Mouse (Mus musculus) hindbrain, postnatal 0 days (tissue): ENCODE measurements around the gene Gm17482. TPM values are rescaled to one million over a fixed set of nuclear protein-coding genes. Genes with fewer than 3 reads are reported as not detected.
A peak's percentile ranks its signal among the peaks of the same experiment; 100 is the strongest.
"Not testable (repeated sequence)": the region's sequence is repeated elsewhere in the genome, so short reads cannot be mapped to it uniquely, and the experiment has no call there.

Source experiments
- ATAC-seq: fragments of 200-750 bp; cut with Nextera tagmentation; 2 replicates; pipeline ENCODE4 v1.8.0; 2017; ENCODE audit warnings: mild to moderate bottlenecking, moderate TSS enrichment, moderate library complexity
- DNase-seq: peaks from one replicate; pipeline ENCODE4 v3.0.0-alpha.2; 2015; ENCODE audit warnings: low spot score
- H3K27ac ChIP-seq: fragments of 300-500 bp; sonication (generic); 2 replicates; pipeline ENCODE4 v1.5.1; 2014; ENCODE audit warnings: mild to moderate bottlenecking
- H3K27me3 ChIP-seq: fragments of 300-500 bp; sonication (generic); 2 replicates; pipeline ENCODE4 v1.6.1; 2014; ENCODE audit warnings: low read length, mixed read lengths; ENCODE audit not compliant: insufficient read depth
- H3K36me3 ChIP-seq: fragments of 300-500 bp; sonication (generic); 2 replicates; pipeline ENCODE4 v1.6.1; 2014; ENCODE audit warnings: low read length, mixed read lengths; ENCODE audit not compliant: insufficient read depth
- H3K4me1 ChIP-seq: fragments of 300-500 bp; sonication (generic); 2 replicates; pipeline ENCODE4 v1.6.1; 2014; ENCODE audit warnings: antibody characterized with exemption, low read length, mixed read lengths; ENCODE audit not compliant: insufficient read depth
- H3K4me2 ChIP-seq: fragments of 300-500 bp; sonication (generic); 2 replicates; pipeline ENCODE4 v1.6.1; 2014; ENCODE audit warnings: low read depth, mild to moderate bottlenecking, low read length, moderate library complexity, mixed read lengths
- H3K4me3 ChIP-seq: fragments of 300-500 bp; sonication (generic); 2 replicates; pipeline ENCODE4 v1.5.1; 2014; ENCODE audit warnings: low read length
- H3K9ac ChIP-seq: fragments of 300-500 bp; sonication (generic); replicated peaks from 2 replicates; pipeline ENCODE4 v1.6.1; 2014; ENCODE audit warnings: mild to moderate bottlenecking, low read length, moderate library complexity, mixed read lengths
- H3K9me3 ChIP-seq: fragments of 300-500 bp; sonication (generic); 2 replicates; pipeline ENCODE4 v1.6.1; 2016; ENCODE audit warnings: low read length, mixed read lengths
- CTCF ChIP-seq: IDR thresholded peaks from 2 replicates; pipeline ENCODE4 v1.5.1; 2016; ENCODE audit warnings: antibody characterized with exemption, control low read depth, low read depth
- WGBS: fragments of 180-500 bp; shearing (Covaris S2); extraction: QIAGEN DNeasy Blood & Tissue Kit; methylation state at CpG from one replicate; pipeline ENCODE4 v1.1.7; 2014; 5-methylcytosine and 5-hydroxymethylcytosine counted together
- polyA plus RNA-seq: library from polyadenylated mRNA; unstranded; fragments of >200 nt; fragmentation: Nextera tagmentation; extraction: Ambion mirVana; gene quantifications from 2 replicates; pipeline ENCODE4 v1.2.1, GENCODE M21; 2015
- total RNA-seq: library from RNA; depleted of rRNA; stranded (reverse); fragments of >200 nt; gene quantifications from 2 replicates; pipeline ENCODE4 v1.2.3, GENCODE M21; 2014

Gm17482 gene
- total and polyA plus RNA-seq, 2 experiments from 2014 or later, result not detected

GRCm38 (mm10) chr6:115231836-115232235, 4.7 kb downstream of the Gm17482 start:
- ATAC-seq (no peak), DNase-seq (no peak)
- Histone ChIP-seq H3K36me3 (no peaks in the 10 kb centered on the region), H3K4me1 (no peaks in the 10 kb centered on the region), H3K27ac (no peak overlapping the region), H3K9ac (no peak overlapping the region), H3K9me3 (no peaks in the 10 kb centered on the region), H3K4me3 (no peak overlapping the region), H3K27me3 (no peaks in the 10 kb centered on the region), H3K4me2 (no peak overlapping the region)
- no peak for TF ChIP-seq CTCF
- 71% methylated on average over 4 of the region's 4 CpGs for WGBS

GRCm38 (mm10) chr6:115232562-115232961, 5.4 kb downstream of the Gm17482 start:
- Histone ChIP-seq H3K4me1 (no peaks in the 10 kb centered on the region), H3K36me3 (no peaks in the 10 kb centered on the region; the same call in 1 of the 2 replicates), H3K4me3 (no peak overlapping the region), H3K27me3 (no peaks in the 10 kb centered on the region), H3K4me2 (no peak overlapping the region), H3K9ac (no peak overlapping the region), H3K9me3 (no peaks in the 10 kb centered on the region), H3K27ac (no peak overlapping the region; the same call in 1 of the 2 replicates)
- WGBS, result 96% methylated on average over 1 of the region's 1 CpGs
- no peak for TF ChIP-seq CTCF
- DNase-seq (no peak), ATAC-seq (no peak)

- Histone ChIP-seq H3K27me3 (no peaks in the 10 kb centered on the region), H3K4me3 (no peak overlapping the region), H3K4me1 (peaks cover 8% of the 10 kb centered on the region; the same call in 1 of the 2 replicates), H3K9ac (no peak overlapping the region), H3K9me3 (no peaks in the 10 kb centered on the region), H3K36me3 (peaks cover 12% of the 10 kb centered on the region; the same call in 1 of the 2 replicates), H3K4me2 (no peak overlapping the region), H3K27ac (no peak overlapping the region)
- no peak for ATAC-seq
- 86% methylated on average over 9 of the region's 9 CpGs for WGBS
- TF ChIP-seq CTCF, result no peak
- no peak for DNase-seq
These were observed 11.2 kb downstream of the Gm17482 start for GRCm38 (mm10) chr6:115238031-115239027.

- Histone ChIP-seq H3K27ac (no peak overlapping the region), H3K27me3 (no peaks in the 10 kb centered on the region), H3K4me1 (peaks cover 8% of the 10 kb centered on the region; the same call in 1 of the 2 replicates), H3K9ac (no peak overlapping the region), H3K36me3 (peaks cover 15% of the 10 kb centered on the region; the same call in 1 of the 2 replicates), H3K9me3 (no peaks in the 10 kb centered on the region), H3K4me3 (no peak overlapping the region), H3K4me2 (no peak overlapping the region)
- ATAC-seq (no peak), DNase-seq (no peak)
- 64% methylated on average over 7 of the region's 7 CpGs for WGBS
- TF ChIP-seq CTCF, result no peak
These were observed 12.2 kb downstream of the Gm17482 start for GRCm38 (mm10) chr6:115239335-115239734.

GRCm38 (mm10) chr6:115240431-115240830, 13.3 kb downstream of the Gm17482 start:
- H3K27me3 ChIP-seq, DNase-seq, H3K4me3 ChIP-seq, ATAC-seq, H3K4me1 ChIP-seq, H3K9ac ChIP-seq, H3K9me3 ChIP-seq, H3K4me2 ChIP-seq: not testable (repeated sequence)
- Histone ChIP-seq H3K36me3 (peaks cover 18% of the 10 kb centered on the region; the same call in 1 of the 2 replicates), H3K27ac (peak overlapping the region; percentile 3; the same call in 1 of the 2 replicates)
- 50% methylated on average over 2 of the region's 2 CpGs for WGBS

- ATAC-seq (0 out of 2 replicates have a peak, but pooled peaks have one; percentile 40), DNase-seq (peak; percentile 39)
- no peak overlapping the region for H3K4me3 ChIP-seq
- TF ChIP-seq CTCF, result no peak
- no peak overlapping the region for H3K9ac ChIP-seq
- H3K9me3 ChIP-seq, result no peaks in the 10 kb centered on the region
- H3K4me1 ChIP-seq, result peaks cover 8% of the 10 kb centered on the region; the same call in 1 of the 2 replicates
- H3K27ac ChIP-seq, result no peak overlapping the region
- no peak overlapping the region for H3K4me2 ChIP-seq
- 47% methylated on average over 3 of the region's 3 CpGs for WGBS
- peaks cover 26% of the 10 kb centered on the region; the same call in 1 of the 2 replicates for H3K36me3 ChIP-seq
- no peaks in the 10 kb centered on the region for H3K27me3 ChIP-seq
These were observed 14.1 kb downstream of the Gm17482 start for GRCm38 (mm10) chr6:115241131-115241699.
